Mouse (Mus musculus) embryonic fibroblast, embryonic 13.5 days (primary cell): ENCODE measurements around the gene Gprc5c.

ENCODE experiments used
- CTCF ChIP-seq: IDR thresholded peaks from 2 replicates; pipeline ENCODE4 v1.5.1; 2011; ENCODE audit warnings: mild to moderate bottlenecking, control low read depth, low read length, moderate library complexity, borderline replicate concordance; ENCODE audit not compliant: insufficient read depth
- POLR2A ChIP-seq: IDR thresholded peaks from 2 replicates; pipeline ENCODE4 v1.6.1; 2011; ENCODE audit warnings: low read depth, mild to moderate bottlenecking, control low read depth, low read length, moderate library complexity

DNA sequence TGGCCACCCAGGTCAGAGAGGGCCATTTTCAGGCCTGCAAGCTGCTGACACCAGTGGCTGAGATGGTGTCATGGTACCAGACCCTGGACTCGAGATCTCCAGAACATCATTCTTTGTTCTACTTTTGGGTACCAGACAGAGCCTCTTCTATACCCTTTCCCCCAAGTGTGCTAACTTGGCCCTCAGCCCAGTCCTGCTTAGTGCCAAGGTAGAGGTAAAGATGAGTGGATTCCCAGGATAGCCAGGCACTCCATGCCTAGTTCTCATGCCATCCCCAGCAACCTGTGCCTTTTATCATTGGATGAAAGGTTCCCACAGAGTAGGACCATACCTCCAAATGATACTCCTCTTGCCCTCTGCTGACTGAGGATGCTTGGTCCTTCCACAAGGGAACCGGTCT lies 20.6 kb downstream of the Gprc5c start:
- no peak for TF ChIP-seq CTCF
- TF ChIP-seq POLR2A: no peak
